ENCODE assay signal across 15 mouse cellular contexts in genomic region chr2:29689495-29689894, GRCm38 (mm10).
"Had no signal": no experiment of that assay in that cellular context is flagged by ENCODE, and none has a peak within 500 bp of the region (broad histone marks: within the 10 kb centered on the region; RNA-seq: fewer than 3 reads in every experiment).

No protein-coding gene starts in this region.

- H3K27ac ChIP-seq: layer of hippocampus, adult 2 months; limb, embryonic 12.5 days; neural tube, embryonic 15.5 days; stomach, postnatal 0 days had no signal

- ATAC-seq: intestine, postnatal 0 days had no signal

- H3K4me3 ChIP-seq: layer of hippocampus, adult 2 months; limb, embryonic 12.5 days; megakaryocyte, embryonic 14.5 days; myocyte; neural tube, embryonic 15.5 days had no signal

- H3K27me3 ChIP-seq: limb, embryonic 12.5 days; megakaryocyte, embryonic 14.5 days; neural tube, embryonic 15.5 days had no signal

- H3K4me1 ChIP-seq: limb, embryonic 12.5 days; neural tube, embryonic 15.5 days had no signal

- H3K9ac ChIP-seq: limb, embryonic 12.5 days; lung, embryonic 14.5 days; neural tube, embryonic 15.5 days had no signal

- H3K4me2 ChIP-seq: limb, embryonic 12.5 days; lung, embryonic 14.5 days; neural tube, embryonic 15.5 days had no signal

- H3K9me3 ChIP-seq: limb, embryonic 12.5 days; megakaryocyte, embryonic 14.5 days; neural tube, embryonic 15.5 days had no signal

- DNase-seq: kidney, adult 9 months; kidney, postnatal 10 days; kidney, postnatal 4 days; lung, embryonic 14.5 days; lung, postnatal 10 days; midbrain, embryonic 14.5 days; right cerebral cortex, adult 18-20 months; right cerebral cortex, postnatal 25 days had no signal
